Mouse (Mus musculus) CD4-positive, CD25-positive, alpha-beta regulatory T cell, adult 4 months (primary cell): ENCODE data around the gene Zcchc17. TPM values are rescaled to one million over a fixed set of nuclear protein-coding genes. Genes with fewer than 3 reads are reported as not detected.

Source experiments
- ATAC-seq: one replicate; pipeline ENCODE4 v1.8.0; 2017
- polyA plus RNA-seq, 2 experiments: library from polyadenylated mRNA; unstranded; fragments of 100-300 nt; shearing (Covaris generic); gene quantifications; one replicate each; pipeline ENCODE4 v1.2.1; 2017

Gene Zcchc17
- polyA plus RNA-seq, 2 experiments from 2014 or later = 63.4 to 82.4 TPM

DNA sequence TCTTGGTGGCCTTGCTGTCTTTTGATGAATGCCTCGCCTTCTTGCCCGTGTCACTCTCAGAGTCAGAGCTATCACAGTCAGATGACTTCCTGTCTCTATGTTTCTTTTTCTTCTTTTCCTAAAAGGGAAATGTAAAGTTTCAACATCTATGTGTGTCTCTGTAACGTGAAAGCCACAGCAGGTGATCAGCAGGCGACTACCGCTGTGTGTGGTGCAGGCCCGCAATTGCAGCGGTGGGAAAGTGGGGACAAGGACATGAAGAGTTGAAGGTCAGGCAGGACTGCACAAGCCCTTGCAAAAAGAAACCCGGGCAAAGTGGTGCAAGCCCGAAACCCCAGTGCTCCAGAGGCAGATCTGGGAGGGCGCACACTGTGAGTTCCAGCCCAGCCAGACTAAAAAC is 43.1 kb downstream of the Zcchc17 start:
- ATAC-seq = no peak

- ATAC-seq = no peak
Observed at GRCm38 (mm10) chr4:130315771-130316527, 43.8 kb downstream of the Zcchc17 start.

- ATAC-seq = no peak
Observed at GRCm38 (mm10) chr4:130313552-130313951, 46.2 kb downstream of the Zcchc17 start.

- no peak for ATAC-seq
Observed at GRCm38 (mm10) chr4:130312526-130312925, 47.2 kb downstream of the Zcchc17 start.

DNA sequence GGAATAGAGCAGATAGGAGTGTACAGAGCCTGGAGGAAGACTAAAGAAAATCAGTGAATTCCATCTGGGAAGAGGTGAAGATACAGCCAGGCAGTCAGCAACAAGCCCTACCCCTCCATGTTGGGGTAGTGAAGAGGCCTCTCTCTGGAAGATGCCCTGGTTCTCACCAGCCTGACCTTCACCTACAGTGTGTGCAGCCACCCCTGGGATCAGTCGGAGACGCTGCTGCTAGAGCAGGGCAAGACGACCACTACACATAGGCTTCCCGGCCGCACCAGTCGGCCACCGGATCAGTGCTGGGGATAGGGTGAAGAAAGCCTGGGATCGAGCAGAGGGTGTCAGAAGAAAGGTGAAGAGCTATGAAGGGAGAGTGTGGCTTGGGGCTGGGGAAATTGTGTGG is 50.5 kb downstream of the Zcchc17 start:
- no peak for ATAC-seq

GRCm38 (mm10) chr4:130308231-130309081 is 51.3 kb downstream of the Zcchc17 start, which contains the start of the genes Fabp3 and Gm10570:
TSS of gene Fabp3 (plus strand) at chr4:130308595.
TSS of gene Gm10570 (minus strand) at chr4:130308674.
- ATAC-seq = no peak

- ATAC-seq = no peak
Observed at GRCm38 (mm10) chr4:130307851-130308230, 51.9 kb downstream of the Zcchc17 start.

DNA sequence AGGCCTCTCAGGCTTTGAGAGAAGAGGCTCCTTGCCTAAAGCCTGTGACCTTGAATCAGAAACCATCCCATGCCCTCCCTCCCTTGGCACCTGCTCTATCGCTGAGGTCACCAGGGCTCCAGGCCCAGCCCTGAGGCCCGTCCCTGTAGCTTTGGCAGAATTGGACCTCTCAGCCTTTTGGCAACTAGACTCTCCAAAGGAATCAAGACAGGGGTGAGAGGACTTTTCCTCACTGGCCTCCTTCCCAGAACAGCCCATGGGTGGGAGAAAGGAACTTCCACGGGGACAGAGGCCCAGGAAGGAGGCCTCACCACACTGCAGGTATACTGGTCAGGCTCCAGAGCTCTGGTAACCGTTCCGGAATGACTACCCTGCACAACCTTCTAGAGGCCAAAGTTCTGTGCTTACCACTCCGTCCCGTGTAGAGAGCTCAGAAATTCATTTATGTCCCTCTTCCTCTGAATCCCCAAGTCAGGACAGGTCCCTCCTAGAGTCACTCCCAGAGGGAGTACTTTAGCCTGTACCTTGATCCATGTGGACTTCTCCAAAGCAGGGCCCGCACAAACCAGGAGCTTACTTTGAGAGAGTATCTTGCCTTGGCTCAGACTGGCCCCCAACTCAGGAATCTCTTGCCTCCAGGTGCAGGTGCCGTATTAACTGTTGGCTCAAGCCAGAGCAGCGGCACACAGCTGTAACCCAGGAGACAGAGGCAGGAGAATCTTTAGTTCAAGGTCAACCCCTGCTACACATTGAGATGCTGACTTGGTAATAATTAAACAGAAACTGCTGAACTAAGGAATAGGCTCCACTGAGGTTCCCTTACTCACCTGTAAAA is 52.7 kb downstream of the Zcchc17 start:
- ATAC-seq = no peak

DNA sequence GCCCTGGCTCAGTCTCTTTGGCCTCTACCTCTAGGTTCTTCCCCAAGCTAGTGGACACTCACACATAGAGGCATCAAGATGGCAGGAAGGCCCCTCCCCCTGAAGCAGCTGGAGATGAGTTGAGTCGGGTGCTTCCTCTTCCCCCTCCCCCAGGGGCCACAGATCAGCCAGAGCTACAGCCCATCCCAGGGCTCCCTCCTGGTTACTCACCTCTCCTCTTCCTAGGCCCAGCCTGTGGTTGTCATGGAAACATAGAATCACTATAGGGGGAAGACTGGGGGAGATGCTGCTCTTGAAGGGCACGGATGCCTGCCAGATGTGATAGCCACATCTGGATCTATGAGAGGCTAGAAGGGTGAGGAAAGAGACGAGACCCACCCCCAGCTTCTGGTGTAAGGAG is 55.0 kb downstream of the Zcchc17 start:
- no peak for ATAC-seq

DNA sequence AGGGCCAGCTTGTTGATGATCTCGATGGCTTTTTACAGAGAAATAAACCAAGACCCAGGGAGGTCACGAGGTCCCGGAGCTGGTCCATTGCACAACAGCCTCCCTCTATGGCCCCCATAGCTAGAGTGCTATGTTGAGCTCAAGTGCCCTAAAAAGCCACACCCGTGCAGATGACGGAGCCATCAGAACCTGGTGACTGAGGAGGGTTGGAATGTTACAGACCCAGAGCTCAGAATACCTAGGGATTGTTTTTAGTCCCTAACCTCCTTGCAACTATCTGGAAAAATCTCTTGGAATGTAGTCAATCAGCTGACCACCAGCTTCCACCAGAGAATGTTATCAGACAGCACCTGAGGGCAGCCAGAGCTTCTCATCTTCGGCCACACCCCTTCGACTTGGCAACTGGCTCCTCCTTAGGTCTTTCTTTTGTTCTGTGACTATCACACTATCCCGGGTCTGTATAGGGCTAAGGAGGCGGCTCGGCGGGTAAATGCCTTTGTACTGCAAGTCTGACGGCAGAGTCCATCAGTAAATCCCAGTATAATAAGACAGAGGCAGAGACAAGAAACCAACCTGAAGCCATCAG is 57.4 kb downstream of the Zcchc17 start:
- no peak for ATAC-seq

DNA sequence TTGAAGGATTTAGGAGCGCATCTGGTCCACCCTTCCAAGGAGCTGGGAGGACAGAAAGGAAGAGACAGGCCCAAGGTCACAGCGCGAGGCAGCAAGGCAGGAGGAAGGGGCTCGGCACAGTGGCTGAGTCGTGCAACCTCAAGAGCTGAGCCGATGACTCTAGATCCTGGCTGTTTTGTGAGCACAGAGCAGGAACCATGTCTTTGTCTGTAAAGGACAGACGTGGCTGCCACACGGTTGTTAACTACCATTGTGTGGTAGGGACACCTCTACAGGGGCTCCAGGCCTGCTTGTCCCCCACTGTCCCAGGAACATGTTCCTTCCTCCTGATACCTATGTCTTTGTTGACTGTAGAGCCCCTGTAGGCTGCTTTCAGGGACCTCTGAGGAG is 60.1 kb downstream of the Zcchc17 start:
- no peak for ATAC-seq

- no peak for ATAC-seq
Observed at GRCm38 (mm10) chr4:130298877-130299628, 60.7 kb downstream of the Zcchc17 start.

DNA sequence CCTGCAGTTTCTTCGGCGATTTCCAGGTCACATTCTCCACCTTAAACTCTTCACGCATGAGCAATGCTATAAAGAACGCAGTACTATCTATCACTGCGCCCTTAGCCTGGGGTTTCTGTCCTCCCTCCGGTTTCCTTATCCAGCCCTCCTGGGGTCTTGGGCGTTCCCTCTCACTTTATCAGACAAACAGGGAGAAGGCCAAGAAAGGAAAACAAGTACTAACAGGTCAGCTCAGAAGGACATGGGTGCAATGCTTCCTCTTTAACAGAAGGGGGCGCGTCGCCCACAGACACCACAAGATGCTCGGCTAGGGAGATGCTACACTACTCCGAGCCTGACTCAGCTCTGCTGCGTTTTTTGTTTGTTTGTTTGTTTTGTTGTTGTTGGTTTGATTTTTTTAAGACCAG is 62.6 kb downstream of the Zcchc17 start:
- ATAC-seq = no peak

DNA sequence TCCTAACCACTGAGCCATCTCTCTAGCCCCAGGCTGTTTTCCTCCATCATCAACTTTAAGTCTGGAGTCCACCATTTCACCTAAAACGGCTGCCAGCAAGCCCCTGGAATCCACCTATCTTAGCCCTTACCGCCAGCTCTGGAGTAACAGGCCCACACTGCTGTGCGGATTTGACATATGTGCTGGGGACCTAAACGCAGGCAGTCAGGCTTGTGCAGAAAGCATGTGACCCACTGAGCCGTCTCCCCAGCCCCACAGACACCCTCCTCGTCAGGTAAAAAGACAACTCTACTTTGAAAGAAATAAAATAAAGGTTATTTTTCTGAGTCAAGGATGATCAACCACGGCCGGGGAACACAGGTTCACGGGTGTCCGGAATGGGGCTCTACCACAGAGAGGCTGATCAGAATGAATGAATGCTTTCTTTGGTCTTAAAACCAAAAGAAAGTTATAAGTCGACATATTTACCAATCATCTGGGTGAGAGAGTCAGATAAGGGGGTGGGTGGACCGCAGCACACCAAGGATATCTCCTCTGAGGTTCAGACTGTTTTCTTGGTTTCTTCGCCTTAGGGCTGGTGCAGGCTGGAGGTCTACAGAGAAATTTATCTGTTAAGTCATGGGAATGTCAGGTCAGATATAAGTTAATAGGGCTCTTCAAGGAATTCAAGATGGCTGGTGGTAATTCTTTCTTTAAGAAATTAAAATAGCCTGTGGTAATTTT is 63.3 kb downstream of the Zcchc17 start:
- ATAC-seq = no peak

- ATAC-seq = no peak
Observed at GRCm38 (mm10) chr4:130295047-130295745, 64.5 kb downstream of the Zcchc17 start.

- ATAC-seq = no peak
Observed at GRCm38 (mm10) chr4:130294513-130294912, 65.2 kb downstream of the Zcchc17 start.

GRCm38 (mm10) chr4:130292271-130292670 is 67.5 kb downstream of the Zcchc17 start:
- ATAC-seq = no peak

GRCm38 (mm10) chr4:130289824-130290223 is 69.9 kb downstream of the Zcchc17 start:
- ATAC-seq = no peak

DNA sequence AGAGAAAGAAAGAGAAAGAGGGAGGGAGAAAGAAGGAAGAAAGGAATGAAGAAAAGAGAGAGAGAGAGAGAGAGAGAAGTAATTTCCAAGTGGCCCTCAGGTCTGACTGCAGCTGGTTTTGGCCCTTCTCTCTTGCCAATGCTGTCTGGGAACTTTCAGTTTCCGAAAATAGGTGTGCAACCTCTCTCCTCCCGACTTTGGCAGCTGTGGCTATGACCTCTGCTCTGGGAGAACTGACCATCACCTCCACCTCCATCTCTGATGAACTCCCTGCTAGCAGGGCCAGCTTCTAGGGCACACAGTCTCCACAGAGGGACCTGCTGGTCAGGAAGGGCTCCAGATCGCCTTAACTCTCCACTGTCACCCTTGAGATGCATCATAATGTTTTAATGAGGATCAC is 73.2 kb downstream of the Zcchc17 start:
- no peak for ATAC-seq

DNA sequence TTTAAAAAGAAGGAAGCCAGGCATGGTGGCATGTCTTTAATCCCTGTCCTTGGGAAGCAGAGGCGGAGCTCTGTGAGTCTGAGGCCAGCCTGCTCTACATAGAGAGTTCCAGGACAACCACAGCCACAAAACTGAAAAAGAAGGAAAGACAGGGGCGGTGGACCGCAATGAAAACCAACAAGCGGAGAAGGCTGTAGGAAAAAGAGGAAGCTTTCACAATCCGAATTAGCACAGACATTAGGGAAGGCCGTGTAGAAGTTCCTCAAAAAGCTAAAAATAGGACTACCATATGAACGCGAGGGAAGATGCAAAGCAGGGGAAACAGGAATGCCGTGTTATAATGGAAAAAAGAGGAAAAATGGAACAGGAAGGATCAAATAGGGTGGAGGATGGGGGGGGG is 75.9 kb downstream of the Zcchc17 start:
- no peak for ATAC-seq
